Mouse (Mus musculus) intestine, embryonic 14.5 days (tissue): ENCODE results near the gene Dcpp2. TPM values are rescaled to one million over a fixed set of nuclear protein-coding genes. Genes with fewer than 3 reads are reported as not detected.

ENCODE experiments used
- polyA plus RNA-seq: library from polyadenylated mRNA; unstranded; fragments of >200 nt; fragmentation: Nextera tagmentation; extraction: Ambion mirVana; gene quantifications from 2 replicates; pipeline ENCODE4 v1.2.1, GENCODE M21; 2014

Dcpp2 gene
- polyA plus RNA-seq, 1 experiment from 2014 or later, result not detected

Other genes starting within 250 kb of the Dcpp2 start
- 0.51 and 0.67 TPM in 2 replicates for gene Mmp25, start 235.6 kb upstream of the Dcpp2 start, polyA plus RNA-seq
- gene Bicdl2, start 220.4 kb upstream of the Dcpp2 start, polyA plus RNA-seq, result 1.5 and 2.1 TPM in 2 replicates
- gene Hcfc1r1, start 207.3 kb upstream of the Dcpp2 start, polyA plus RNA-seq, result 83.3 and 84.8 TPM in 2 replicates
- 45.8 and 50.2 TPM in 2 replicates for gene Thoc6, start 207.0 kb upstream of the Dcpp2 start, polyA plus RNA-seq
- gene Tnfrsf12a, start 203.4 kb upstream of the Dcpp2 start, polyA plus RNA-seq, result 23.3 and 24.4 TPM in 2 replicates
- 88.4 and 97.9 TPM in 2 replicates for gene Cldn6, start 201.6 kb upstream of the Dcpp2 start, polyA plus RNA-seq
- gene Cldn9, start 196.9 kb upstream of the Dcpp2 start, polyA plus RNA-seq, result 1.1 and 1.3 TPM in 2 replicates
- 0.04 TPM in 1 of 2 replicates, not detected in the other for gene 1520401A03Rik, start 158.1 kb upstream of the Dcpp2 start, polyA plus RNA-seq
- 53.6 and 57.9 TPM in 2 replicates for gene Pkmyt1, start 154.5 kb upstream of the Dcpp2 start, polyA plus RNA-seq
- 18.4 and 18.6 TPM in 2 replicates for gene Paqr4, start 140.0 kb upstream of the Dcpp2 start, polyA plus RNA-seq
- 0.16 and 0.19 TPM in 2 replicates for gene Kremen2, start 135.0 kb upstream of the Dcpp2 start, polyA plus RNA-seq
- 58.6 and 69.4 TPM in 2 replicates for gene Flywch1, start 109.3 kb upstream of the Dcpp2 start, polyA plus RNA-seq
- 21.2 and 21.5 TPM in 2 replicates for gene Flywch2, start 94.8 kb upstream of the Dcpp2 start, polyA plus RNA-seq
- gene Srrm2, start 90.3 kb upstream of the Dcpp2 start, polyA plus RNA-seq, result 451 and 452 TPM in 2 replicates
- 1,105 and 1,121 TPM in 2 replicates for gene Elob, start 51.7 kb upstream of the Dcpp2 start, polyA plus RNA-seq
- gene Prss33, start 44.8 kb upstream of the Dcpp2 start, polyA plus RNA-seq, result 0.26 TPM in 1 of 2 replicates, not detected in the other
- gene Prss32, start 37.0 kb upstream of the Dcpp2 start, polyA plus RNA-seq, result 1.1 and 1.5 TPM in 2 replicates
- gene Prss41, start 36.7 kb upstream of the Dcpp2 start, polyA plus RNA-seq, result 2.1 and 2.9 TPM in 2 replicates
- gene Prss21, start 12.8 kb upstream of the Dcpp2 start, polyA plus RNA-seq, result not detected in 2 replicates
- gene Dcpp1, start within 50 bp of the Dcpp2 start, polyA plus RNA-seq, result not detected in 2 replicates
- not detected in 2 replicates for gene Dcpp3, start 36.6 kb downstream of the Dcpp2 start, polyA plus RNA-seq
- gene Sbp, start 60.8 kb downstream of the Dcpp2 start, polyA plus RNA-seq, result not detected in 2 replicates
- not detected in 2 replicates for gene Sbpl, start 74.4 kb downstream of the Dcpp2 start, polyA plus RNA-seq
- 0.12 TPM in 1 of 2 replicates, not detected in the other for gene Prss30, start 99.7 kb downstream of the Dcpp2 start, polyA plus RNA-seq
- not detected in 2 replicates for gene Prss22, start 117.2 kb downstream of the Dcpp2 start, polyA plus RNA-seq
- gene Prss27, start 157.3 kb downstream of the Dcpp2 start, polyA plus RNA-seq, result 0.28 and 0.43 TPM in 2 replicates
- gene Kctd5, start 192.6 kb downstream of the Dcpp2 start, polyA plus RNA-seq, result 52.8 and 61.2 TPM in 2 replicates